Mouse (Mus musculus): Measurements from ENCODE around the gene Slc12a8.

GRCm38 (mm10) chr16:33553689-33554342, 36.7 kb downstream of the Slc12a8 start:
- TF ChIP-seq EP300 (IDR thresholded peaks at IDR 0.05; ENCODE audit: insufficient read depth, low read depth, low read length) (no peak), POLR2A (IDR thresholded peaks at IDR 0.05; ENCODE audit: insufficient read depth, low read length) (no peak)

All from ES-Bruce4 (cell line).